Mouse (Mus musculus): ENCODE data around the gene Cblc.

GRCm38 (mm10) chr7:19782645-19783044 lies 14.0 kb downstream of the Cblc start:
- TF ChIP-seq POLR2A (IDR thresholded peaks at IDR 0.05; ENCODE audit: extremely low read depth, insufficient read depth, low read length) = no peak
- peak; percentile 33; the same call in 1 of the 2 replicates for TF ChIP-seq CTCF (IDR thresholded peaks at IDR 0.05; ENCODE audit: low read depth, low read length)
